Mouse (Mus musculus): ENCODE measurements around the gene Crat.

DNA sequence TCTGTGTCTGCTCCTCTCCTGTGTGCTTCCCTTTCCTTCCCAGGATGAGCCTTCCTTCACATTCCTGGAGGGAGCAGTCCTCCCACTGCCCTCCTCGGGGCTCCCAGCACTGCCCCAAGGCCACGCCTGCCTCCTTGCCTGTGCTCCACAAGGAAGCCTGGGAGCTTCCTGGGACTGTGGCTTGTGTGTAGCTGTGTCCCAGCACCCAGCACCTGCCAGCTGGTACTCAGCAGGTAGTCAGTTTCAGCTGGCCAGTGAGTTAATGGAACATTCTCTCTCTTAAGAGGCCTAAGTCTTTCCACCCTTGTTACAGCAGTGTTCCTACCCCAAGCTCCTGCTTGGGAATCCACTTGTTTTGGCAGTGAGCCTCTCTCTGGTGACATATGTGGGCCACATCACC, 12.8 kb downstream of the Crat start:
- TF ChIP-seq CTCF (IDR thresholded peaks at IDR 0.05; ENCODE audit: low read depth, low read length): no peak
- no peak for TF ChIP-seq GATA1 (IDR thresholded peaks at IDR 0.05; ENCODE audit: borderline replicate concordance, low read length)
- no peak for TF ChIP-seq POLR2AphosphoS5 (IDR thresholded peaks at IDR 0.05; ENCODE audit: insufficient replicate concordance, low read depth, low read length)
- TF ChIP-seq TAL1 (conservative IDR thresholded peaks at IDR 0.05; ENCODE audit: low read depth, low read length): no peak
- no peak for TF ChIP-seq GATA2 (IDR thresholded peaks at IDR 0.05; ENCODE audit: borderline replicate concordance, low read depth, low read length)
